Mouse (Mus musculus): ENCODE data around the gene Riok2. TPM values are rescaled to one million over a fixed set of nuclear protein-coding genes. Genes with fewer than 3 reads are reported as not detected.
A peak's percentile ranks its signal among the peaks of the same experiment; 100 is the strongest.
"Not testable (repeated sequence)": the region's sequence is repeated elsewhere in the genome, so short reads cannot be mapped to it uniquely, and the experiment has no call there.

Gene Riok2
- polyA plus RNA-seq (2012; rRNA removed): 3.1 and 3.4 TPM in 2 replicates

DNA sequence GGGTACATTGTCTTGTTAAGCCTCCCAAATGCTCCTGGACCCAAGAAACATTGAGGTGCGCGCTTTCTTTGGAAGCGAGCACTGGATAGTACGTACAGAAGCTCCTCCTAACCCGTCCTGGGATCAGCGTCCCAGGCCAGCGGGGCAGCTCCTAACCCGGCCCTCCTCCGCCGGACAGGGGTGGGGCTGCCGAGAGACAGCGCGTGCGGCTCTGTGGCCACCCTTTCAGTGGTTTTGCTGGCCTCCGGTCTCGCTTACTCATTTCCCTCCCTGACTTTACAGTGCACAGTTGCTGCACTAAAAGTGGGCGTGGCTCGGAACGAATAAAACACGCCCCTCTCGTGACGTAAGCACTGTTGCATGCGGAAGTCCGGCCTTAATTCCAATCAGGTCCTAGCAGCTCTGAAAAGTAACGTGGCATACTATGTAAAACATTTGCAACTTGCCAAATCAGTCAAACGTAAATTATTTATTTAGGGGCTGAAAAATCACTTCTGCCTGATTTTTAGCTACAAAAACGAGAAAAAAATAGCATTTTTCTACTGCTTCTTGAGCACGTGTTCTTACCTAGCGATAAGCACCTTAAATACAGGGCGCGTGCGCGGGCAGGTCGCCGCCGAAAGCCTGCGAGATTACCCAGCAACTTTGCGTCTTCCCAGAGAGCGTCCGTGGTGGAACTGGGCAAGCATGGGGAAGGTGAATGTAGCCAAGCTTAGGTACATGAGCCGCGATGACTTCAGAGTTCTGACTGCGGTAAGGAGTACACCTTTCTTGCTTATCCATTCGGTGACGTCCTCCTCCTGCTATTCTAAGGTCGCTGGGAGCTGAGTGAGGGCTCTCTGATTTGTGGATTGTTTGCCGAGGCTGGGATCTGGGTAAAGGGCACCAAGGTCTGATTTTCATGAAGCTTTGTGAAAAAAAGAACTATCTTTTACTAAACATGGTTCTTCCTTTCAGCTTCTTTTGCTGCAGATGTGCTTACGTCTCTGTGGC lies at the start of gene Riok2:
Riok2 (plus strand) TSS at position 392 of the 993 bp plus-strand sequence.
- TF ChIP-seq POLR2A (IDR thresholded peaks at IDR 0.05; ENCODE audit: low read depth, low read length): peak; percentile 50
- TF ChIP-seq CTCF (IDR thresholded peaks at IDR 0.05; ENCODE audit: extremely low read depth, insufficient read depth, insufficient read length, insufficient replicate concordance): no peak
- Histone ChIP-seq H3K27me3 (ENCODE audit: control insufficient read depth, insufficient read depth, low read length) (no peaks in the 10 kb centered on the region), H3K4me3 (ENCODE audit: extremely low read depth, insufficient read depth, insufficient read length) (peak within 1 kb of the TSS; percentile 66), H3K36me3 (ENCODE audit: control insufficient read depth, insufficient read depth, low read length) (peaks cover 2% of the 10 kb centered on the region), H3K4me1 (ENCODE audit: control insufficient read depth, insufficient read depth, insufficient read length) (peaks cover 2% of the 10 kb centered on the region; the same call in 1 of the 2 replicates), H3K27ac (ENCODE audit: insufficient read depth, low read length) (peak within 1 kb of the TSS; percentile 73)
- peak; percentile 93 to 97 for DNase-seq (ENCODE audit: low read depth in 1 of 2, low spot score in 2 of 2)
- under 1% methylated on average over 48 of the region's 48 CpGs for WGBS

DNA sequence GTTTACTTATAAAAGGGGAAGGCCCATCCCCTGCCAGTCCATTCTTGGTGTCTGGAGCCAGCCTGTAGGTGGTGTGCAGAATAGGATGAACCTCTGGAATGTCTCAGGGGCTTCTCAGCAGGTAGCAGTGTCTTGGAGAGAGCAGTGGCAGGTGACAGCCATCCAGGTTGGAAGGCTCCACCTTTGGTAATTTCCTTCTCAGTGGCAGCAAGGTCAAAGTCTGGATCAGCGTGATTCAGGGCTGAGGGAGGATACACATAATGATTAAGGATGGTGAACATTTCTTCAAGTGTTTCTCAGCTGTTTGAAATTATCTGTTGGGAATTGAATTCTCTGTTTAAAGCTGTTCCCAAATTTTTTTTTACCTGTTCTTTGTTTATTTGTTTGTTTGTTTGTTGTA lies 48.1 kb upstream of the Riok2 start:
- not testable (repeated sequence) for H3K27me3 ChIP-seq (ENCODE audit: control insufficient read depth, insufficient read depth, low read length); H3K4me1 ChIP-seq (ENCODE audit: control insufficient read depth, insufficient read depth, insufficient read length); DNase-seq (ENCODE audit: low read depth in 1 of 2, low spot score in 2 of 2); H3K4me3 ChIP-seq (ENCODE audit: extremely low read depth, insufficient read depth, insufficient read length); H3K27ac ChIP-seq (ENCODE audit: insufficient read depth, low read length); H3K36me3 ChIP-seq (ENCODE audit: control insufficient read depth, insufficient read depth, low read length)
- WGBS: 86% methylated on average over 1 of the region's 1 CpGs

DNA sequence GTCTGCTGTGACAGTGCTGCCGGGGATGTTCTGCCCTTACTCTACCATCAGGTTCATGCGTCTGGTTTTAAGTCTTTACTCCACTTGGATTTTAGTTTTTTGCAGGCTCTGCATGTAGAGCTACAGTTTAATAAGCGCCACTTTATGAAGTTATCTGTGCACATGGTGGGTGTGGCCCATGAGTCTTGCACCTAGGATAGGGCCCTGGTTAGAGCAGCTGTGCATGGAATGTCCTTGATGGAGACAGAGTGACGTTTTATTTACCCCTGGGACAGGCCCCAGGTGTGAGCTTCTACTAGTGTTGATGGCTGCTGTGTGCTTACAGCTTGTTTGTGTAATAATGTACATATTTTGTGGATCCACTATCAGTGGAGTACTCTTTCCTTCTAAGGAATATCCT lies 47.5 kb upstream of the Riok2 start:
- Histone ChIP-seq H3K4me3 (ENCODE audit: extremely low read depth, insufficient read depth, insufficient read length) (no peak overlapping the region), H3K27me3 (ENCODE audit: control insufficient read depth, insufficient read depth, low read length) (no peaks in the 10 kb centered on the region), H3K27ac (ENCODE audit: insufficient read depth, low read length) (no peak overlapping the region), H3K4me1 (ENCODE audit: control insufficient read depth, insufficient read depth, insufficient read length) (no peaks in the 10 kb centered on the region), H3K36me3 (ENCODE audit: control insufficient read depth, insufficient read depth, low read length) (no peaks in the 10 kb centered on the region)
- 88% methylated on average over 4 of the region's 4 CpGs for WGBS
- no peak for DNase-seq (ENCODE audit: low read depth in 1 of 2, low spot score in 2 of 2)
- TF ChIP-seq POLR2A (IDR thresholded peaks at IDR 0.05; ENCODE audit: low read depth, low read length) (no peak), CTCF (IDR thresholded peaks at IDR 0.05; ENCODE audit: extremely low read depth, insufficient read depth, insufficient read length, insufficient replicate concordance) (no peak)

DNA sequence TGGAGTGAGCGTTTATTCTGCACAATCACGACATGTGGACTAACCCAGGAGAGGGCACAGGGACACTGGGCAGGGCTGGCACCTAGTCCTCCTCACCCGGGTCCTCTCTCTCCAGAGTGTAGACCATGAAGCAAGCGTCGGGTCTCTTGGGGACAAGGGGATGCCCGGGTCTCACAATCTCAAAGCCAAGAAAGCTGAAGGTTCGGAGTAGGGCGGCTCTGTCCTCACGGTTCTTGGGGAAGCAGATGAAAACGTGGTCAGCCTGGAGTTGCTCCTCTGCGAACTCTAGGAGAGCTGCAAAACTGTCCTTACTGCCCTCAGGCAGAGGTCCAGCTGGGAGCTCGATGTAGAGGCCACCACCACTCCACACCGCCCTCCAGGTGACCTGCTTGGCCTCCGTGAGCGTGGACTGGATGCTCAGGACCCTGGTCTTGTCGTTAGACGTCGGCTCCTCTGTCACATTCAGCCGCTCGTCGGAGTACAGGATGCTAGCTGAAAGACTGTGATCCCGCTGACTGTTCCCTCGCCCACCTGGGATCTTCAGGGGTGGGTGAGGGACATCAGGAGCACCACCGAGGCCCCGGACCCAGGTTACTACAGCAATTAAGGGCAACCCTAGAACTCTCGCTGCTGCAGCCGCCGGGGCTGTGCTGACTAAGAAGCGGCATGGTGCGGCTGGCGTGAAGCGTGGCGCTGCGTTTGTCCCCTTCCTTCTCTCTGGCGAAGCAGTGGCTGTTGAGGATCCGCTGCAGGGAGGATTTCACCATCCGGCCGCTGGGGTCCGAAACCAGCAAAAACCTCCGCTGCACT lies 28.5 kb upstream of the Riok2 start:
- WGBS: 14% methylated on average over 34 of the region's 40 CpGs
- H3K4me3 ChIP-seq (ENCODE audit: extremely low read depth, insufficient read depth, insufficient read length); H3K27me3 ChIP-seq (ENCODE audit: control insufficient read depth, insufficient read depth, low read length); DNase-seq (ENCODE audit: low read depth in 1 of 2, low spot score in 2 of 2); H3K4me1 ChIP-seq (ENCODE audit: control insufficient read depth, insufficient read depth, insufficient read length); H3K36me3 ChIP-seq (ENCODE audit: control insufficient read depth, insufficient read depth, low read length); H3K27ac ChIP-seq (ENCODE audit: insufficient read depth, low read length): not testable (repeated sequence)

DNA sequence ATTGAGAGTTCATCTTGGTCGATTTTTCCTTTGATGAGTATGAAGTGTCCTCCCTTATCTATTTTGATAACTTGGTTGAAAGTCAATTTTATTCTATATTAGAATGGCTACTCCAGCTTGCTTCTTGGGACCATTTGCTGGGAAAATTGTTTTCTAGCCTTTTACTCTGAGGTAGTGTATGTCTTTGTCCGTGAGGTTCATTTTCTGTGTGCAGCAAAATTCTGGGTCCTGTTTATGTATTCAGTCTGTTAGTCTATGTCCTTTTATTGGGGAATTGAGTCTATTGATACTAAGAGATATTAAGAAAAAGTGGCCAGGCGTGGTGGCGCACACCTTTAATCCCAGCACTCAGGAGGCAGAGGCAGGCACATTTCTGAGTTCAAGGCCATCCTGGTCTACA lies 27.8 kb upstream of the Riok2 start:
- H3K4me1 ChIP-seq (ENCODE audit: control insufficient read depth, insufficient read depth, insufficient read length); H3K27me3 ChIP-seq (ENCODE audit: control insufficient read depth, insufficient read depth, low read length); H3K27ac ChIP-seq (ENCODE audit: insufficient read depth, low read length); H3K4me3 ChIP-seq (ENCODE audit: extremely low read depth, insufficient read depth, insufficient read length); H3K36me3 ChIP-seq (ENCODE audit: control insufficient read depth, insufficient read depth, low read length); DNase-seq (ENCODE audit: low read depth in 1 of 2, low spot score in 2 of 2): not testable (repeated sequence)
- WGBS: 54% methylated on average over 4 of the region's 4 CpGs

- Histone ChIP-seq H3K27ac (ENCODE audit: insufficient read depth, low read length) (peak overlapping the region; percentile 73), H3K27me3 (ENCODE audit: control insufficient read depth, insufficient read depth, low read length) (no peaks in the 10 kb centered on the region), H3K4me1 (ENCODE audit: control insufficient read depth, insufficient read depth, insufficient read length) (peaks cover 2% of the 10 kb centered on the region; the same call in 1 of the 2 replicates), H3K4me3 (ENCODE audit: extremely low read depth, insufficient read depth, insufficient read length) (peak overlapping the region; percentile 66; the same call in 1 of the 2 replicates), H3K36me3 (ENCODE audit: control insufficient read depth, insufficient read depth, low read length) (no peaks in the 10 kb centered on the region)
- TF ChIP-seq POLR2A (IDR thresholded peaks at IDR 0.05; ENCODE audit: low read depth, low read length) (no peak), CTCF (IDR thresholded peaks at IDR 0.05; ENCODE audit: extremely low read depth, insufficient read depth, insufficient read length, insufficient replicate concordance) (no peak)
- DNase-seq (ENCODE audit: low read depth in 1 of 2, low spot score in 2 of 2): no peak
- 5% methylated on average over 6 of the region's 6 CpGs for WGBS
These were observed 575 bp upstream of the Riok2 start for GRCm38 (mm10) chr17:17373550-17373917.

DNA sequence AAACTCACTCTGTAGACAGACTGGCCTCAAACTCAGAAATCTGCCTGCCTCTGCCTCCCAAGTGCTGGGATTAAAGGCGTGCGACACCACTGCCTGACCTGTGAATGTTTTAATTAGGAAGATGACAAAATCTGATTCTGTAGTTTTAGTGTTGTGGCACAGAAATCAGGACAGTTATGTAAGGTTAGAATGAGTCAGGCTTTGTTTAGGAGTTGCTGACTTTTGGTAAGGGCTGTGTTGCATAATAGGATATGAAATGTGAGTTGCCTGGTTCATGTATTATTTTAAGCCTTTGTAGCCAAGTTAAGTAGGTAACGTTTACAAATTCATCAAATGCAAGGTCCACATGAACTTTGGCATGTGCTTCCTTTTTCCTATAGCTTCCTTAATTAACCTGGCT lies 1.5 kb downstream of the Riok2 start:
- H3K27ac ChIP-seq (ENCODE audit: insufficient read depth, low read length): no peak overlapping the region
- H3K4me1 ChIP-seq (ENCODE audit: control insufficient read depth, insufficient read depth, insufficient read length): peaks cover 2% of the 10 kb centered on the region; the same call in 1 of the 2 replicates
- H3K4me3 ChIP-seq (ENCODE audit: extremely low read depth, insufficient read depth, insufficient read length): no peak overlapping the region
- DNase-seq (ENCODE audit: low read depth in 1 of 2, low spot score in 2 of 2): no peak
- TF ChIP-seq CTCF (IDR thresholded peaks at IDR 0.05; ENCODE audit: extremely low read depth, insufficient read depth, insufficient read length, insufficient replicate concordance): no peak
- TF ChIP-seq POLR2A (IDR thresholded peaks at IDR 0.05; ENCODE audit: low read depth, low read length): no peak
- H3K36me3 ChIP-seq (ENCODE audit: control insufficient read depth, insufficient read depth, low read length): peaks cover 2% of the 10 kb centered on the region
- H3K27me3 ChIP-seq (ENCODE audit: control insufficient read depth, insufficient read depth, low read length): no peaks in the 10 kb centered on the region
- 71% methylated on average over 3 of the region's 3 CpGs for WGBS
